Mouse (Mus musculus) forelimb bud, embryonic 11.5 days (tissue): Measurements from ENCODE around the gene Plce1.
"Not testable (repeated sequence)": the region's sequence is repeated elsewhere in the genome, so short reads cannot be mapped to it uniquely, and the experiment has no call there.

ENCODE experiments used
- DNase-seq: peaks from one replicate; pipeline ENCODE4 v3.0.0-alpha.2; 2012; ENCODE audit warnings: low read depth, low spot score

The Plce1 gene

DNA sequence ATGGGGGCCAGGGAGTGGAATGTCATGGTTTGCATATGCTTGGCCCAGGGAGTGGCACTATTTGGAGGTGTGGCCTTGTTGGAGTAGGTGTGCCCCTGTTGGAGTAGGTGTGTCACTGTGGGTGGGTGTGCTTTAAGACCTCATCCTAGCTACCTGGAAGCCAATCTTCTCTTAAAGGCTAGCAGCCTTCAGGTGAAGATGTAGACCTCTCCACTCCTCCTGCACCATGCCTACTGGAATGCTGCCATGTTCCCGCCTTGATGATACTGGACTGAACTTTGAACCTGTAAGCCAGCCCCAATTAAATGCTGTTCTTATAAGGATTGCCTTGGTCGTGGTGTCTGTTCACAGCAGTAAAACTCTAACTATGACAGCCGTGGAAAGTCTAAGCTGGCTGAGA, 158.1 kb downstream of the Plce1 start:
- DNase-seq: no peak

DNA sequence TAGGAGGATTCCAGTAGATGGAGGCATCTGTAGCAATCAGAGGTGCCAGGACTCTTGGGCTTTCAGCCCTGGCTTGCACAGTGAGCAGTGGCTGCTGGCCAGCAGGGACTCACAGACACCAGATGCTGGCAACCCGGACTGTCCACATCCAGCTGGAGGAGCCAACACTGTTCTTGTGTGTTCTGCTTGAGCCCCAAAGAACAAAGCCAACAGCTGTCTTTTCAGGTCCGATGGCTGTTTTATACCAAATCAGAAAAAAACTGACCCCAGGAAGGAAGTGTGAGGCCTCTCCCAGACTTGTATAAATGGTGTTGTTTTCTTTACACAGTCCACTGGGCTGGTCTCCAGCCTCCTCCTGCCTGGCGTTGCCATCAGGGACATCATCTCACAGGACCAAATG, 158.9 kb downstream of the Plce1 start:
- no peak for DNase-seq

DNA sequence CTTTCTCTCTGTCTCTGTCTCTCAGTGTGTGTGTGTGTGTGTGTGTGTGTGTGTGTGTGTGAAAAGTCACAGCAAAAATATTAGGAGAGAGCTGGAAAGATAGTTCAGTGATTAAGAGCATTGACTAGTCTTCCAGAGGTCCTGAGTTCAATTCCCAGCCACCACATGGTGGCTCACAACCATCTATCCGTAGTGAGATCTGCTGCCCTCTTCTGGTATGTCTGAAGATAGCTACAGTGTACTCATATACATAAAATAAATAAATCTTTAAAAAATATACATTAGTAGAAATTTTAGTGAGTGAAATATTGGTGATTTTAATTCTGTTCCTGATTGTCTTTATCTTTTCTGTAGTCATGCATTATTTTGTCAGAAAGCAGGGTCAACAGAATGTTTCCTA, 161.6 kb downstream of the Plce1 start:
- not testable (repeated sequence) for DNase-seq

DNA sequence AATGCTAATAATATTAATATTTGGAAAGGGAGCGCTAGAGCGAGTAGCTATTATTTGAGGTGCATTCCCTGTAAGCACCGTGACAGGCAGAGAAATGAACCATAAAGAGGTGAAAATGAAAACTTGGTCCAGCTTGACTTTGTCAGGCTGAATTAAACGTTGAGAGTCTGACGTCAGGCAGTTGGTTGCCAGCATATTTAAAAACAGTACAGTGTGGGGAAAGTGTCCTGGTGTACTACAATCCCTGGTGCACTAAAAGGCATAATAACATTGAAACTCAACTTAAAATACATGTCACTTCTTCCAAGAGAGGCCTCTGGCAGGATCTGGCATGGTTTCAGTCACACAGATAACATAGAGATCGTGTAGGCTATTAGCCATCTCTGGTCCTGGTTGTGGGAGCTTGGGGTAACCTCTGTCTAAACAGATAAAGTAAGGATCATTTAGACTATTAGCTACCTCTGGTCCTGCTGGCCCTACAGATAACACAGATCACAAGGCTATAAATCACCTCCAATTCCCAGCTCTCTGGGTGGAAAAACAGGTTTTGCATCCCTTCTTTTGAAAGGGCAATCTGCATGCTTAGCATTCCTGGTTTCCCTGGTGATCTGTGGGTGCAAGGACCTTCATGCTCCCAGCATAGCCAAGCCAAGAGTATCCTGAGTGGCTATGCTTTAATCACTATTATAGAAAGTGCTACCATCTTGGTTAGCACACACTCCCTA, 164.1 kb downstream of the Plce1 start:
- DNase-seq: peak; percentile 37

DNA sequence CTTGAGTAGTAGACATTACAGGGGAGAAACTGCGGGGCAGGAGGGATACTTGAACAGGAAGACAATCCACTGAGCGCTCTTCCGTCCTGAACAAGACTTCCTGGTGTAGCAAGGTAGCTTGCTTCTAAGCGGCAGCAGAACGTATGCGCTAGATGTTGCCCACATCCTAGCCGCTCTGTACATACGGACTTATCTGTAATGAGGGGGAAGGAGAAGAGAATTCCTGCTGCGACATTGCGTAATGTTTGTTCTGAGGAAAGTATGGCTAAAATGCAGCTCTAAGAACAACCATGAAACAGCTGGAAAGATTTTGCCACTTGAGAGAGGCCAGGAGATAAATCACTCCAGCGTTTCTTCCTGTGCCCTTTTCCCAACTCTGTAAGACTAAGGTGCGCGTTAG, 177.1 kb downstream of the Plce1 start:
- DNase-seq: no peak

DNA sequence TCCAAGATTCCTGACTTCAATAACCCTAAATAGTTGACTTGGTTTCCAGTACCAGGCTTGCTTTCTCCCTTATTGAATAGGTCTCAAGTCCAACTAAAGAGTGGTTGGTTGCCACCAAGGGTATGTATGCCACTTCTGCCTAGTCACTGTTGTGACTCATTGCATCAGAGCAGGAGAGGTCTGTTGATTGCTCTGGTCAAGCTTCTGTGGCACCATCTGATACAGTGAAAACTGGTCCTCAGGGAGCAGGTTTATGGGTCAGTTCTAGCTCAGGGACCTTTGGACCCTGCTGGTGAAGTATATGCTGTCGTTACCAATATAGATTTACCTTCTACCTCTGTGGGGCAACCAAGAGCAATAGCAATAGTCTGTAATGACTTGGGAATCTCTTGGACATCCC, 184.5 kb downstream of the Plce1 start:
- DNase-seq: no peak

DNA sequence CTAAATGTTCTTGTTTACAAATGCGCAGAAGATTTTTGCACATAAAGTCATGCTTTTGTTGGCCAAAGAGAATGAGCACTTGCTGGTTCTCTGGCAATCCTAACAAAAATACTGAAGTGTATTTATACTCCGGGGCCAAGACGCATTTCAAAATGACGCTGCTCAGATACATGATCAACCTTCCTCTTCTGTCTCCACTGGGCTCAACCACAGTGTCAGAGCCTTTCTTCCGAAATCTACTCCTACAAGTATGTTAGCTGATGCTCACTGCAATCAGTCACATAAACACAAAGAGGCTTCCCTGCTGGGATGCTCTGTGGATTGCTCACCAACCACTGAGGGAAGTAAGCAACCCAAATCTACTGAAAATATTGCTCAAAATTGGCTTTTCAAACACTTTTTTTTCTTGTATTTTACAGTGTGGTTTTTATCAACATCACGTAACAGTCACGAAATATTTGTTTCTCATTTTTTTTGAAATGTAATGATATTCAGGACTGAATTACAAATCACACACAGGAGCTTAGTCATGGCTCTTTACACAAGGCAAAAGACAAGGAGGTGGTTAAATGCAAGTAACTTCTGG, 191.2 kb downstream of the Plce1 start:
- no peak for DNase-seq

DNA sequence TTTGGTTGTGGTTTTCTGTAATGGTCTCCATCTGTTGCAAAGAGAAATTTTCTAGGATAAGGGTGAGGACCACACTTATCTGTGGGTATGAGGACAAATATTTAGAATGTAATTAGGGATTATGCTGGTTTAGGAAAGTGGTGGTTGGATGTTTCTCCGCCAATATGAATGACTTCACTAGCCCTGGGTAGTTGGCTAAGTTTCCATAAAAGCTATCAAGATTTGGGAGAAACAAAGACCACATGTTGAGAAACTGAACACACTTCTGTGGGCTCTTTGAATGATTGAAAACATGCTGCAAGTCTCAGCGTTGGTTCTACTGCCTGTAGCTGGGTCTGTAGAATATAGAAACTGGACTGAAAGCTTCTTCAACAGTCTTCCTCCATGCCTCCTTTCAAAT, 193.0 kb downstream of the Plce1 start:
- no peak for DNase-seq

DNA sequence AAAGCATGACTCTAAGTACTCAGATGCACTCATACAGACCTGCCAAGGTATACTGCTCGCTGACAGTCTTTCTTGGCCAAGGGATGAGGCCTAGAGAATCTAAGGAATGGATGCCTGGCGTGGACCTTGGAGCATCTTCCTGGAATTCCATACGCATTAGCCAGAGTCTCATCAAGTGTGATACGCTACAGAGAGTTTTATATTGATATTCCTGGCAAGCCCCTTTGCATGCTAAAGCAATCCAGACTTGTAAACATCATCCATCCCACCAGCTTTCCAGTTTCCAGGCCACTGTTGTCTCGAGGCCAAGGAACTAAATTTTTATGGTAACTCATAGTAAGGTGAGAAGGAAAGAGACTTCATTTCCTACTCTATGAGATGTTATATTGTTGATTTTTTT, 197.7 kb downstream of the Plce1 start:
- no peak for DNase-seq

DNA sequence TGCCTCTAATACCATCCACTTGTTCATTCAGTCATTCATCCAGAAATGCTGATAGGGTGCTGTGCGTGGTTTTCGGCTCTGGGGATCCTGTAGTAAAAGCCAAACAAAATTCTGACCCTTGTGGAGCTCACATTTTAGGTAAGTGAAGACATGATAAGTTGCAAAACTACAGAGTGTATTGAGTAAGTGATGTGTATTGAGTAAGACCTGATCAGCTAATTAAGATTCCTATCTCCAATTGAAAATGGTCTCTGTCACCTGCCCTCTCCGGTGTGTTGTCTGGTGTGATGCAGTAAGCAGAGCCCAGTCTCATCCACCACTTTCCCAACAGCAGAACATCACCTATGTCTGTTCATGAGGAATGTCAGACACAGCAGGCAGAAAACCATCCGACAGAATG, 198.6 kb downstream of the Plce1 start:
- DNase-seq: no peak

DNA sequence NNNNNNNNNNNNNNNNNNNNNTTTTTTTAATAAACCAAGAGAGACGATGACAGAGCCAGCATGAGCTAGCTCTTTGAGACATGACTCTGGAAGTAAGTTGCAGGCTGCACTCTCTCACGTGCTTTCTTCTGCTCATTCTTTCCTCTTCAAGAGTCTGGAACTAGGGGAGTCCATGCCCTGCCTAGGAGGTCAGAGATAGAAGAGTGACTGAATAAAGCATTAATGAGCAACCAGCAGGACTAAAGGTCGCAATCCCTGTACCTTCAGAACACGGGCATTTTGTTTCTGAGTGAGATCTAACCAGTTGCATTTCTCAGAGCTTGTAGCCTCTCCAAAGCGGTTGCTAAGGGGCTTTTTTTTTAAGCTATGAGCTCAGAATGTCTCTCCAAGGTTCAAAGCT, 206.4 kb downstream of the Plce1 start:
- DNase-seq: no peak

DNA sequence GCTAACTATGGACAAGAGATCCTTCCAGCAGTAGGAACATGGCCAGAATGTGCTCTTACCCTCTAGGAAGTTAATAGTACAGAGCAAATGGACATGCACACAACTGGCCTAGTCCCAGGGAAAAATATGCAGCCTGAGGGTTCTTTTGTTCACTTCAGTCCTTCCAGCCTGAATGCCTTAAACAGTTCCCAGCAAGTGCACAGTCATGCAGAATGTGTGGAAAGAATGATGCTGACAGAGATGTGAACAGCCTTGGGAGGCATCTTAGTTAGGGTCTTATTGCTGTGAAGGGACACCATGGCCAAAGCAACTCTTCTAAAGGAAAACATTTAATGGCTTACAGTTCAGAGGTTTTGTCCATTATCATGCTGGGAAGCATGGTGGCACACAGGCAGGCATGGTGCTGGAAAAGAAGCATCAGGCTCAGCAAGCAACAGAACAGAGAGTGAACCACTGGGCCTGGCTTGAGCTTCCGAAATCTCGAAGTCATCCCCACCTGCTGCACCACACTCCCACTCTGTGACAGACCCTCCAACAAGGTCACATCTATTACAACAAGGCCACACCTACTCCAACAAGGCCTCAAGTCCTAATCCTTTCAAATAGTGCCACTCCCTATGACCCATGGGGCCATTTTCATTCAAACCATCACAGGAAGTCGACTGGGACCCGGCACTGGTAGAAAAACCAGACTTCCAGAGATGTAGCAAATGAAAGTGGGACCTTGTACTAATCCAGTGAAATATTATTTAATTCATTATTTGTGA, 208.0 kb downstream of the Plce1 start:
- DNase-seq: no peak

DNA sequence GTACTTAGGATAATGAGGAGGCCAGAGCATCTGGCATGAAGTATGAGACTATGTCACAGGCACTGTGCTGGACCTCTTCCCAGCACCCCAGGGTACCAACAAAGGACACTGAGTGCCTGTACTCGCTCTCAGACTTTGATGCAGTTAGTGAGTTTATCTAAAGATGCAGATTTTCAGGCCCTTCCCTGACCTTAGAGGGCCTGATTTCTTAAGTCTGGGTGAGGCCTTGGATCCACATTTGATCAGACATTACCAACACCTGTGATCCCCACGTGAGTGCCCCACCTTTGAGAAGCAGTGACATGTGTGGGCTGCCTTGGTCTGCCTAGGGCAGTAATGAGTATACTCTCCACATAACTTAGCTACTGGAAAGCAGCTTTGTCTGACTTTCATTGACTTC, 209.4 kb downstream of the Plce1 start:
- DNase-seq: no peak

DNA sequence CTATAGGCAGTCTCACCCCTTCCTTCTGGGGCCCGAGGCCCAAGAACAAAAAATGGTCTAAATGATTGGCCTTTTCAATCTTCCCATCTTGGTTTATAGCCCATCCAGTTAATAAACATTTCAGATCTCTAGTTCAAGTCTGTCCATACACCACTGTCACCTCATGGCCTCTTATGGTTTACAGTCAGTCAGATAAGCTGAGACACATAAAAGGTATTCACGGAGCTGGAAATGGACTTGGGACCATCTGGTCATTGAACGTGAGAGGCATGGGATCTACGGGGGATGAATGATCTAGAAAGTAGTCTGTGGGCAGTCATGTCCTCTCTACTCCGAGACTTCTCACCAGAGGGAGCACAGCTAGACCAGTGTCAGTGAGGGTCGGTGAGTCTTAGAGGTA, 210.6 kb downstream of the Plce1 start:
- DNase-seq: no peak

DNA sequence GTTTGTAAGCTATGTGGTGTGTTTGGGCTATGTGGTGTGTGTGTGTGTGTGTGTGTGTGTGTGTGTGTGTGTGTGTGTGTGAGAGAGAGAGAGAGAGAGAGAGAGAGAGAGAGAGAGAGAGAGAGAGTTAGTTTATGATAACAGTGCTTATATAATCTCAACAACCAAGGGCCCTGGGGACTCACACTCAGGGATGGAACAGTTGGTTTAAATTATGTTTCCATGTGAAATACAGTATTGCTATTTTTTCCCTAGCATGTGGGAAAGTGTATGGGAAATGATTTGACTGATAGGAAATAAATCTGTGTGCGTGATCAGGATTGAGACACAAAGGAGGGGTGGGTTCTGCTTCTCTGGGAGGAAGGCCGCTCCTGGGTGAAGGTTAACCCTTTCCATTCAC, 212.4 kb downstream of the Plce1 start:
- DNase-seq: no peak

DNA sequence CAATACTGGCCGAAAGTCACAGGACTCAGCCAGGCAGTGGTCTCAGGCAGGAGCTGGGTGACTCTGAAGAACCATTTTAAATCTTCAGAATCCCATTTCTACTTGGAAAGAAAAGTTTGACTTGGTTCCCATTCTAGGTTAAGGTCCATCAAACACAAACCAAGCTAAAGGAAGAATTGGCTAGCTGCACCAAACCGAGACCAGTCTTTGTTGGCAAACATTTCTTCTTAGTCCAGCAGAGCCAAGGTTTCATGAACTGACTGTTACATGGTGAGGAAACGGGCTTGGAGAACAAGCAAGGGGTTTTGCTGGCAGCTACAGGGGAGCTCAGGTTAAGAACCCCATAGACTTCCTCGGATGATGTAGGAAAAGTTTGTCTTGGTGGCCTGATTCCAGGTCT, 212.9 kb downstream of the Plce1 start:
- no peak for DNase-seq

DNA sequence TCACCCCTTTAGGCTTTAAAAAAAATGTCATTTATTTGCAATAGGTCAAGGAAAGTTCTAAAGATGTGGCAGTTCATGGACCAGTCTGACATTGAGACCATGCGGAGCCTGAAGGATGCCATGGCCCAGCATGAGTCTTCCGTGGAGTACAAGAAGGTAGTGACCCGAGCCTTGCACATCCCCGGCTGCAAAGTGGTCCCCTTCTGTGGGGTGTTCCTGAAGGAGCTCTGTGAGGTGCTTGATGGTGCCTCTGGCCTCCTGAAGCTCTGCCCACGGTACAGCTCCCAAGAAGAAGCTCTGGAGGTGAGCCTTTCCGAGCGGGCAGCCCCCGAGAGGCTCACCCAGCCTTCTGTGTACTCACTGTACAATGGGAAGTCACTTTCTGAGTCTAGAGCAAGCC, 220.9 kb downstream of the Plce1 start:
- DNase-seq: no peak

DNA sequence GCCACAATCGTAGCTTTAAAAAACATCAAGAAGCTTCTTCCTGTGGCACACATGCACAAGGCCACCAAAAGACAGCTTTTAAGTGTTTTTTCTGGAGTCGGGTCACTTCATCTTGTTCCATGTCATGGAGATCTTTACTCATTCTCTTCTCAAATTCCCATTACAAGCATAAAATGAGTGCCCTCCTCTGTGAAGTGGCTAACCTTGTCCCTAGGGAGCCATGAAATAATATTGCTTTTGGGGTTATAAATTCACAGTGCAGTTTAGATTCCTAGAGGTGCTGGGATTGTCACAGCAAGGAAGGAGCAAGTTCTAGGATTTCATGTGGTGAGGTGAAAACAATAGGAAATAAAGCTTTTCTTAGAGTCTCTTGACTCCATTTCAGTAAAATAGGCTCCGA, 223.8 kb downstream of the Plce1 start:
- DNase-seq: no peak

DNA sequence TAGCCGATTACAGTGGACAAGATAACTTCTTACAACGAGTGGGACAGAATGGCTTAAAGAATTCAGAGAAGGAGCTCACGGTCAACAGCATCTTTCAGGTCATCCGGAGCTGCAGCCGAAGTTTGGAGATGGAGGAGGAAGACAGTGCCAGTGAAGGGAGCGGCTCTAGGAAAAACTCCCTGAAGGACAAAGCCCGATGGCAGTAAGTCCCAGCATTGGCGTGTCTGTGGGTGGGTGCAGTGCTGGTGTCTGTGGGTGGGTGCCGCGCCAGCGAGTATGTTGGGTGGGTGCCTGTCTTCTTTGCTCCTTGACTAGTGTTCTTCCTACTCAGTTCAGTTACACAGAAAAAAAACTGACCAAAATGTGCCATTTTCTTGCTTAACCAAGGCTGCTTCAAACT, 224.3 kb downstream of the Plce1 start:
- DNase-seq: no peak

DNA sequence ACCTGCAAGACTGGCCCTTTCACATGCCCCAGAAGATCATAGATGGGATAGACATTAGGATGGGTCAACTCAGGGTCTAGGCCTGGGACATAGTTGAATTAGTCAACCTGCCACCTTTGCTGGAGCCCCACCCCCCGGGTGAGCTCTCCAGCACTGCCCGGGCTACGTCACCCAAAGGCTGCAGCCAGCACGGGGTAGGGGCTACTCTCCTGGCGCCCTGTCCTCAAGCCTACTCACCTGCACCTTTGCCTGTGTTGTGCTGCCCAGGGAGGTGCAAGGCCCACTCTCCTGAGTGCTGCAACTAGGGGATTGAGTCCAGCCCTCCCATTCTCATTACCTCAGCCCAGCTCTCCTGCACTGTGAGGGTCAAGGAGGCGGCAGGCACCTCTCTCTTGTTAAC, 225.5 kb downstream of the Plce1 start:
- no peak for DNase-seq

DNA sequence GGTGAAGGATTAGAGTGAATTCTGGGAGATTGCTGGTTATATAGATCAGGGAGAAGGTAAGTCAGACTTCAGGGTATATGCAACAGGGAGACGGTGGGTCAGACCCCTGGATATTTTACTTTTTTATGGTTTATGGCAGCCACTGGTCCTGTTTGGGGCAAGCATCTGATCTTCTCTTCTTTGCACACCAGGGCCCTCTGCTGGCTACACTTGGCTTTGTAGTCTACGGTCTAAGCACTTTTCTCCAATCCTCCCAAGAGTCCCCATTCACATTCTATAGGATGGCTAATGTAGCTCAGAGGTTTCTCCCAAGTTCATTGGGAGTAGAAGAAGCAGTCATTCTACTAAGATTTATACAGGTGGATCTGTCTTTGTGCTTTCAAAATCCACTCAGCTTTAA, 228.5 kb downstream of the Plce1 start:
- no peak for DNase-seq

DNA sequence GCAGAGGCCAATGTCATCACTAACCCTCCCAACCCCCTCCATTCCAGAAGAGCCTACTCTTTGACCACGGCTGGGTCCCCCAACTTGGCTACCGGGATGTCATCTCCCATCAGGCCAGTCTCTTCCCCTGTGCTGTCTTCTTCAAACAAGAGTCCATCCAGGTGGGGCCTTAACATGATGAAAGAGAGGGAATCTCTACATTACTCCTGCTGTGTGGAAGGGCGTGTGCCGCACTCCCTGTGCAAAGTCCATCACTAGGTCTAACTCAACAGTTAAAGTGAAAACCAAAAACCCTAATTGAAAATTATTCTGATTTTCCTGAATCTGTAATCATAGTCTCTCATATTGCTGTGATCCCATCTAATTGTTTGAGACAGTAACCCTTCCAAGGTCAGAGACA, 240.9 kb downstream of the Plce1 start:
- DNase-seq: no peak

DNA sequence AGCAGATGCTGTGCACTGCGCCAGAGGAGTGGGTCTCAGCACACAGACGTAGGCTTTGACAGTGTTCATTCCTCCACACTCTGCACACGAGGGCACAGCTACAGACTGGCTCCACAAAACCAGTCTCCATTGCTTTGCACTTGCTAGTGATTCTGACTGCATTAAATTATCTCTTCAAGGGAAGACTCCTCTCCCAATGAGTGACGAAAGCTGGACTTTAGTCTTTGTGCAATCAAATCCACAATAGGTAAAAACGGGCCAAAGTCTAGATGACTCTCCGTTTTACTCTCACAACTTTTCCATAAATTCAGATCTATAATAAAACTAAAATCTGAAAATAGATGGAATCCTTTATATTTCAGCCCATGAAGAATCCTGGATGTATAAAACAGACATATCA, 242.1 kb downstream of the Plce1 start:
- no peak for DNase-seq
